Mouse (Mus musculus) kidney, embryonic 16.5 days (tissue): ENCODE results near the gene Gpr39. TPM values are rescaled to one million over a fixed set of nuclear protein-coding genes. Genes with fewer than 3 reads are reported as not detected.

Experiments
- ATAC-seq: fragments of 200-750 bp; cut with Nextera tagmentation; 2 replicates; pipeline ENCODE4 v1.8.0; 2017; ENCODE audit warnings: moderate TSS enrichment; ENCODE audit not compliant: low FRiP score, low TSS enrichment
- H3K27ac ChIP-seq: fragments of 300-500 bp; sonication (generic); 2 replicates; pipeline ENCODE4 v1.5.1; 2014; ENCODE audit warnings: low read length
- H3K27me3 ChIP-seq: fragments of 300-500 bp; sonication (generic); 2 replicates; pipeline ENCODE4 v1.6.1; 2014; ENCODE audit warnings: low read length, control low read depth, mixed read lengths; ENCODE audit not compliant: insufficient read depth
- H3K36me3 ChIP-seq: fragments of 300-500 bp; sonication (generic); 2 replicates; pipeline ENCODE4 v1.6.1; 2014; ENCODE audit warnings: low read length, control low read depth, mixed read lengths; ENCODE audit not compliant: insufficient read depth
- H3K4me1 ChIP-seq: fragments of 300-500 bp; sonication (generic); 2 replicates; pipeline ENCODE4 v1.6.1; 2014; ENCODE audit warnings: low read length, control low read depth, mixed read lengths; ENCODE audit not compliant: insufficient read depth
- H3K4me2 ChIP-seq: fragments of 300-500 bp; sonication (generic); replicated peaks from 2 replicates; pipeline ENCODE4 v1.6.1; 2014; ENCODE audit warnings: low read depth, low read length
- H3K4me3 ChIP-seq: fragments of 300-500 bp; sonication (generic); 2 replicates; pipeline ENCODE4 v1.5.1; 2014; ENCODE audit warnings: mild to moderate bottlenecking, low read length
- H3K9ac ChIP-seq: fragments of 300-500 bp; sonication (generic); replicated peaks from 2 replicates; pipeline ENCODE4 v1.6.1; 2014; ENCODE audit warnings: low read length
- H3K9me3 ChIP-seq: fragments of 300-500 bp; sonication (generic); 2 replicates; pipeline ENCODE4 v1.6.1; 2016; ENCODE audit warnings: low read length, control low read depth
- WGBS: fragments of 180-500 bp; shearing (Covaris S2); extraction: QIAGEN DNeasy Blood & Tissue Kit; methylation state at CpG from one replicate; pipeline ENCODE4 v1.1.7; 2014; 5-methylcytosine and 5-hydroxymethylcytosine counted together
- polyA plus RNA-seq: library from polyadenylated mRNA; unstranded; fragments of >200 nt; fragmentation: Nextera tagmentation; extraction: Ambion mirVana; gene quantifications from 2 replicates; pipeline ENCODE4 v1.2.1, GENCODE M21; 2015

The Gpr39 gene
- polyA plus RNA-seq, 1 experiment from 2014 or later: 7.0 TPM

- 0 out of 2 replicates have a peak, but pooled peaks cover 3% of the 10 kb centered on the region for H3K9me3 ChIP-seq
- H3K4me2 ChIP-seq: no peak overlapping the region
- no peaks in the 10 kb centered on the region for H3K36me3 ChIP-seq
- no peak for ATAC-seq
- no peak overlapping the region for H3K9ac ChIP-seq
- WGBS: 91% methylated on average over 4 of the region's 4 CpGs
- no peak overlapping the region for H3K27ac ChIP-seq
- H3K4me3 ChIP-seq: no peak overlapping the region
- H3K27me3 ChIP-seq: no peaks in the 10 kb centered on the region
- H3K4me1 ChIP-seq: 0 out of 2 replicates have a peak, but pooled peaks cover 6% of the 10 kb centered on the region
Observed at GRCm38 (mm10) chr1:125660901-125661300, 15.9 kb upstream of the Gpr39 start.

GRCm38 (mm10) chr1:125662058-125662457 lies 14.7 kb upstream of the Gpr39 start:
- no peak for ATAC-seq
- H3K4me2 ChIP-seq: no peak overlapping the region
- H3K27ac ChIP-seq: no peak overlapping the region
- 0 out of 2 replicates have a peak, but pooled peaks cover 3% of the 10 kb centered on the region for H3K9me3 ChIP-seq
- no peak overlapping the region for H3K9ac ChIP-seq
- WGBS: 86% methylated on average over 2 of the region's 2 CpGs
- H3K36me3 ChIP-seq: no peaks in the 10 kb centered on the region
- H3K27me3 ChIP-seq: no peaks in the 10 kb centered on the region
- H3K4me3 ChIP-seq: no peak overlapping the region
- 0 out of 2 replicates have a peak, but pooled peaks cover 6% of the 10 kb centered on the region for H3K4me1 ChIP-seq

GRCm38 (mm10) chr1:125662660-125663059 lies 14.1 kb upstream of the Gpr39 start:
- ATAC-seq: no peak
- 0 out of 2 replicates have a peak, but pooled peaks cover 6% of the 10 kb centered on the region for H3K4me1 ChIP-seq
- 88% methylated on average over 5 of the region's 5 CpGs for WGBS
- H3K4me3 ChIP-seq: no peak overlapping the region
- H3K27ac ChIP-seq: no peak overlapping the region
- no peak overlapping the region for H3K4me2 ChIP-seq
- H3K9ac ChIP-seq: no peak overlapping the region
- H3K27me3 ChIP-seq: no peaks in the 10 kb centered on the region
- no peaks in the 10 kb centered on the region for H3K36me3 ChIP-seq
- 0 out of 2 replicates have a peak, but pooled peaks cover 3% of the 10 kb centered on the region for H3K9me3 ChIP-seq

GRCm38 (mm10) chr1:125663104-125663503 lies 13.7 kb upstream of the Gpr39 start:
- Histone ChIP-seq H3K36me3 (no peaks in the 10 kb centered on the region), H3K9ac (no peak overlapping the region), H3K9me3 (0 out of 2 replicates have a peak, but pooled peaks cover 3% of the 10 kb centered on the region), H3K4me3 (no peak overlapping the region), H3K4me2 (no peak overlapping the region), H3K27me3 (no peaks in the 10 kb centered on the region), H3K4me1 (0 out of 2 replicates have a peak, but pooled peaks cover 6% of the 10 kb centered on the region), H3K27ac (no peak overlapping the region)
- 60% methylated on average over 4 of the region's 4 CpGs for WGBS
- ATAC-seq: no peak

GRCm38 (mm10) chr1:125665127-125665637 lies 11.6 kb upstream of the Gpr39 start:
- Histone ChIP-seq H3K9ac (no peak overlapping the region), H3K9me3 (0 out of 2 replicates have a peak, but pooled peaks cover 3% of the 10 kb centered on the region), H3K27ac (no peak overlapping the region), H3K36me3 (no peaks in the 10 kb centered on the region), H3K4me1 (0 out of 2 replicates have a peak, but pooled peaks cover 6% of the 10 kb centered on the region), H3K4me2 (no peak overlapping the region), H3K27me3 (no peaks in the 10 kb centered on the region), H3K4me3 (no peak overlapping the region)
- 66% methylated on average over 5 of the region's 5 CpGs for WGBS
- ATAC-seq: no peak

- 88% methylated on average over 5 of the region's 5 CpGs for WGBS
- no peaks in the 10 kb centered on the region for H3K4me1 ChIP-seq
- no peak overlapping the region for H3K27ac ChIP-seq
- H3K27me3 ChIP-seq: no peaks in the 10 kb centered on the region
- ATAC-seq: no peak
- H3K4me2 ChIP-seq: no peak overlapping the region
- no peaks in the 10 kb centered on the region for H3K9me3 ChIP-seq
- no peak overlapping the region for H3K4me3 ChIP-seq
- H3K36me3 ChIP-seq: no peaks in the 10 kb centered on the region
- H3K9ac ChIP-seq: no peak overlapping the region
Observed at GRCm38 (mm10) chr1:125669035-125669434, 7.8 kb upstream of the Gpr39 start.

- no peak overlapping the region for H3K4me2 ChIP-seq
- H3K27me3 ChIP-seq: no peaks in the 10 kb centered on the region
- 87% methylated on average over 1 of the region's 1 CpGs for WGBS
- no peaks in the 10 kb centered on the region for H3K9me3 ChIP-seq
- no peaks in the 10 kb centered on the region for H3K36me3 ChIP-seq
- peaks cover 13% of the 10 kb centered on the region; the same call in 1 of the 2 replicates for H3K4me1 ChIP-seq
- ATAC-seq: no peak
- H3K9ac ChIP-seq: no peak overlapping the region
- no peak overlapping the region for H3K4me3 ChIP-seq
- H3K27ac ChIP-seq: no peak overlapping the region
Observed at GRCm38 (mm10) chr1:125675186-125675585, 1.6 kb upstream of the Gpr39 start.

- peak overlapping the region; percentile 37 for H3K4me3 ChIP-seq
- H3K9ac ChIP-seq: peak overlapping the region; percentile 51
- H3K4me1 ChIP-seq: peaks cover 15% of the 10 kb centered on the region
- H3K27ac ChIP-seq: peak overlapping the region; percentile 86
- no peaks in the 10 kb centered on the region for H3K36me3 ChIP-seq
- H3K27me3 ChIP-seq: no peaks in the 10 kb centered on the region
- 80% methylated on average over 5 of the region's 5 CpGs for WGBS
- no peak; the same call in 1 of the 2 replicates for ATAC-seq
- no peaks in the 10 kb centered on the region for H3K9me3 ChIP-seq
- peak overlapping the region; percentile 45 for H3K4me2 ChIP-seq
Observed at GRCm38 (mm10) chr1:125677286-125677685, 491 bp downstream of the Gpr39 start.

GRCm38 (mm10) chr1:125679522-125680077 lies 2.8 kb downstream of the Gpr39 start:
- ATAC-seq: no peak
- 82% methylated on average over 4 of the region's 4 CpGs for WGBS
- H3K4me1 ChIP-seq: peaks cover 15% of the 10 kb centered on the region
- no peaks in the 10 kb centered on the region for H3K27me3 ChIP-seq
- H3K27ac ChIP-seq: no peak overlapping the region
- H3K4me3 ChIP-seq: no peak overlapping the region
- no peak overlapping the region for H3K9ac ChIP-seq
- H3K9me3 ChIP-seq: no peaks in the 10 kb centered on the region
- H3K4me2 ChIP-seq: peak overlapping the region; percentile 0; the same call in 1 of the 2 replicates
- no peaks in the 10 kb centered on the region for H3K36me3 ChIP-seq

- 84% methylated on average over 3 of the region's 3 CpGs for WGBS
- no peaks in the 10 kb centered on the region for H3K36me3 ChIP-seq
- peaks cover 6% of the 10 kb centered on the region; the same call in 1 of the 2 replicates for H3K4me1 ChIP-seq
- H3K27ac ChIP-seq: no peak overlapping the region
- no peak overlapping the region for H3K9ac ChIP-seq
- no peak for ATAC-seq
- H3K4me3 ChIP-seq: no peak overlapping the region
- no peaks in the 10 kb centered on the region for H3K27me3 ChIP-seq
- H3K4me2 ChIP-seq: no peak overlapping the region
- H3K9me3 ChIP-seq: no peaks in the 10 kb centered on the region
Observed at GRCm38 (mm10) chr1:125684423-125684822, 7.6 kb downstream of the Gpr39 start.
